ENCODE assay signal across 22 mouse cellular contexts in the genomic region with DNA sequence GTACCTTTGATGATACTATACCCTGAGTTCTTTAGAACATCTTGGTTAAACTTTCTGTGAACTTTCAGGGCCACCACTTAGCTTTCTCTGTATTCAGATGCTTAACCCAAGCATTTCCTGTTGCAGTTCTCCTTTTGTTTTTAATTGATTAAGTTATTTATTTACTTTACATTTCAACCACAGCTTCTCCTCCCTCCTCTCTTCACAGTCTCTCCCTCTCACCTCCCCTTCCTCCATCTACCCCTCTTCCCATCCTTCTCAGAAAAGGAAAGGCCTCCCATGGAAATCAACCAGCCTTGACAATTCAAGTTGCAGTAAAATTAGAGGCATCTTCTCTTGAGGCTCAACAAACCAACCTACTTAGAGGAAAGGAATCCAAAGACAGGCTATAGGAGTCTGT.
DNase-seq lines count a peak whose midpoint lies in the region; ATAC-seq and TF ChIP-seq lines count a peak whose summit lies in the region.
"Had no signal": no experiment of that assay in that cellular context is flagged by ENCODE, and none has a peak within 500 bp of the region (broad histone marks: within the 10 kb centered on the region; RNA-seq: fewer than 3 reads in every experiment).

No protein-coding gene starts in this region.

- TF ChIP-seq POLR2A in kidney, adult 2 months (IDR thresholded peaks at IDR 0.05; ENCODE audit: low read depth, low read length): no peak

- no peak overlapping the region for H3K4me2 ChIP-seq in kidney, embryonic 15.5 days
- H3K4me2 ChIP-seq in kidney, embryonic 16.5 days (replicated peaks; ENCODE audit: low read depth, low read length): no peak overlapping the region

- no peaks in the 10 kb centered on the region; the same call in 1 of the 2 replicates for H3K4me1 ChIP-seq in kidney, adult 2 months (ENCODE audit: control insufficient read depth, insufficient read depth, low read length)
- H3K4me1 ChIP-seq in kidney, embryonic 15.5 days: no peaks in the 10 kb centered on the region
- no peaks in the 10 kb centered on the region for H3K4me1 ChIP-seq in kidney, embryonic 16.5 days (ENCODE audit: insufficient read depth, low read length)

- no peaks in the 10 kb centered on the region for H3K9me3 ChIP-seq in kidney, embryonic 15.5 days (replicated peaks)
- H3K9me3 ChIP-seq in kidney, embryonic 16.5 days (ENCODE audit: low read length): 0 out of 2 replicates have a peak, but pooled peaks cover 3% of the 10 kb centered on the region
- H3K9me3 ChIP-seq: G1E had no signal

- peak; percentile 27 for DNase-seq in kidney, adult 2 months
- no peak for DNase-seq in kidney, postnatal 14 days
- DNase-seq in kidney, adult 9 months: peak; percentile 44
- no peak for DNase-seq in kidney, postnatal 4 days
- no peak for DNase-seq in kidney, adult 11 months
- no peak for DNase-seq in kidney, postnatal 25 days
- DNase-seq: adrenal gland, adult 2 months; adrenal gland, adult 8-10 months; adrenal gland, postnatal 10 days; adrenal gland, postnatal 14 days; adrenal gland, postnatal 25 days; adrenal gland, postnatal 36 days; B cell, adult 2 months; cerebellum, adult 11 months; cerebellum, adult 11-12 months had no signal

- H3K4me3 ChIP-seq in kidney, adult 2 months (ENCODE audit: insufficient read depth, low read depth, low read length): no peak overlapping the region
- no peak overlapping the region for H3K4me3 ChIP-seq in kidney, embryonic 15.5 days (replicated peaks)
- no peak overlapping the region for H3K4me3 ChIP-seq in kidney, embryonic 16.5 days (ENCODE audit: low read length)

- H3K36me3 ChIP-seq in kidney, adult 2 months (ENCODE audit: control insufficient read depth, insufficient read depth, low read length): no peaks in the 10 kb centered on the region
- H3K36me3 ChIP-seq in kidney, embryonic 15.5 days: no peaks in the 10 kb centered on the region
- no peaks in the 10 kb centered on the region for H3K36me3 ChIP-seq in kidney, embryonic 16.5 days (ENCODE audit: insufficient read depth, low read length)
- H3K36me3 ChIP-seq: G1E had no signal

- H3K9ac ChIP-seq in kidney, embryonic 15.5 days: no peak overlapping the region
- no peak overlapping the region for H3K9ac ChIP-seq in kidney, embryonic 16.5 days (replicated peaks; ENCODE audit: low read length)

- H3K27ac ChIP-seq in kidney, adult 2 months (ENCODE audit: insufficient read depth, low read depth, low read length): peak overlapping the region; percentile 12
- no peak overlapping the region for H3K27ac ChIP-seq in kidney, embryonic 15.5 days
- H3K27ac ChIP-seq in kidney, embryonic 16.5 days (ENCODE audit: low read length): no peak overlapping the region

- H3K27me3 ChIP-seq in kidney, adult 2 months (replicated peaks; ENCODE audit: control insufficient read depth, insufficient read depth, low read length): no peaks in the 10 kb centered on the region
- no peaks in the 10 kb centered on the region for H3K27me3 ChIP-seq in kidney, embryonic 15.5 days
- no peaks in the 10 kb centered on the region for H3K27me3 ChIP-seq in kidney, embryonic 16.5 days (ENCODE audit: insufficient read depth, low read length)
- H3K27me3 ChIP-seq: CH12.LX had no signal

- peak; percentile 64 for ATAC-seq in kidney, embryonic 15.5 days (replicated peaks; ENCODE audit: low FRiP score)
- peak; percentile 77 for ATAC-seq in kidney, embryonic 16.5 days (ENCODE audit: low FRiP score, low TSS enrichment)
- ATAC-seq: activated CD4-positive, CD25-positive, alpha-beta regulatory T cell, adult 4 months; CD4-positive, CD25-positive, alpha-beta regulatory T cell, adult 4 months; Patski had no signal

- TF ChIP-seq CTCF in kidney, adult 2 months (conservative IDR thresholded peaks at IDR 0.05; ENCODE audit: insufficient read depth, insufficient read length, low read depth, low read length): no peak

Comparison
In these comparisons a context has a peak if more than half of its experiments do, and no peak if none do; other contexts are left out.
1. DNase-seq: peak in kidney, adult 2 months (single experiment) and kidney, adult 9 months (single experiment); none in kidney, postnatal 14 days (single experiment), kidney, postnatal 4 days (0 of 2), kidney, adult 11 months (single experiment) and kidney, postnatal 25 days (0 of 2).